Mouse (Mus musculus): ENCODE data around the gene Macf1.
A peak's percentile ranks its signal among the peaks of the same experiment; 100 is the strongest.
"Not testable (repeated sequence)": the region's sequence is repeated elsewhere in the genome, so short reads cannot be mapped to it uniquely, and the experiment has no call there.

Macf1 gene

GRCm38 (mm10) chr4:123342642-123343470, 341.3 kb downstream of the Macf1 start, which contains the start of gene Bmp8a:
Bmp8a (minus strand) TSS chr4:123343252.
- DNase-seq (ENCODE audit: low read depth): peak; percentile 59

GRCm38 (mm10) chr4:123342091-123342641, 342.0 kb downstream of the Macf1 start:
- DNase-seq (ENCODE audit: low read depth): peak; percentile 24

DNA sequence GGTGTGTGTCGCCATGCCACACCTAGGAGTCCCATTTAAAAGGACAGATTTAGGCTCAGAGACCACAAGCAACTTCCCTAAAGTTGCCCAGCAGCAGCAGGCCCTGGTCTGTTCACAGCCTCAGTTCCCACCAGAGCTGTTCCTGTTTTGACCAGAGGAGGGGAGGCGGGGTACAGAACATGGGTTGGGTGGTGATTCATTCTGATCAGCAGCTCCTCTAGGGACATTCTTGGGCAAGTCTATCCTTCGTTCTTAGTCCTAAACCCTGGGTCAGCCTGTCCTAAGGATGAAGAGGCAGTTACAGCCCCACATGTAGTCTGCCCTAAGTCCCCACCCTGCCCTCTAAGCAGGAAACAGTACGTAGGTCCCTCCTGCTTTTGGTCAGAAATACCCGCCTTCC, 343.9 kb downstream of the Macf1 start:
- DNase-seq (ENCODE audit: low read depth): no peak

DNA sequence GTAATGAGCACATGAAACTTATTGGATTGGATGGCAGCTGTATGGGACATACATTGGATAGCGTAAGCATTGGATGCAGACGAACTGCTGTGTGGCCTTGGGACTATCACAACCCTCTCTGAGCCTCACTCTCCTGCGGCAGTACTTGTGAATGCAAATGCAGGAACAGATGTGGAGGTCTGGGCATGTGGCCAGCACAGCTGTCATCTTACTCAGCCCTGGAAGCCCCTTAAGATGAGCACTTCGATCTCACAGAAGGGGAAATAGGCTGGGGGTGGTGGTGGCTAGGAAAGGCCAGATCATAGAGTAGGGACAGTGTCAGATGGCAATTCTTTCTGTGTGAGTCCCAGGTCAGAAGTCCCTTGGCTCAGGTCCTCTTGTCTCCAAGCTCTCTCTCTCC, 346.5 kb downstream of the Macf1 start:
- no peak for DNase-seq (ENCODE audit: low read depth)

DNA sequence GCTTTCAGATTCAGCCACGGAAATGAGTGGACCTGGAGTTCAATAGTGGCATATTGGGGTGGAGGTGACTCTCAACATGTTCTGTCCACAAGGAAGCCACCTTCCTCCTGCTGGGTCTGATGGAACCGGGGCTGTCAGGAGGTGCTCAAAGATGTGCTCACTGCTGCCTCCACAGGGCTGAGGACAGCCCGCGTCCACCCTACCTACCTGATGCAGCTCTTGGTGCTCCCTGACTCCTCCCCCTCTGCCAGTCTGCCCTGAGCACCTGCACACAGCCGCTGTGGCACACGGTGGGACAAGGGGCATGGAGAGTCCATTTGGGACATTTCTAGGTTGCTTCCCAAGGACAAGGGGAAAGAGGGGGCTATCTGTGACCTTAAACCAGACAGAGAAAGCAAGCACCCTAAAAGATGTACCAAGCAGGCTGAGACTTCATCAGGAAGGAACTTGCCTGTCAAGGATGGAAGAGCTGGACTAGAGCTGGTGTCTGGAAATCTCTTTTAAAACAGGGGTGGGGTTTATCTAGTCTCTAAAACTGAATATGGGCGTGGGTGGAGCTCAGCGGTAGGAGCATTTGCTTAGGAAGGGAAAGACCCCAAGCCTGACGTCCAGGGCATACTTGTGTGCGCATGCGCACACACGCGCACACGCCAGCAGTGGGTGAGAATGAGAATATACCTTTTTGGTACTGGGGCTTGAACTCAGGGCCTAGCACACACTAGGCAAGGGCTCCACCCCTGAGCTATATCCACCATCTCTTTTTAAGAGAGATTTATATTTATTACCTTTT, 348.2 kb downstream of the Macf1 start:
- DNase-seq (ENCODE audit: low read depth): no peak

GRCm38 (mm10) chr4:123335244-123335643, 348.9 kb downstream of the Macf1 start:
- not testable (repeated sequence) for DNase-seq (ENCODE audit: low read depth)

DNA sequence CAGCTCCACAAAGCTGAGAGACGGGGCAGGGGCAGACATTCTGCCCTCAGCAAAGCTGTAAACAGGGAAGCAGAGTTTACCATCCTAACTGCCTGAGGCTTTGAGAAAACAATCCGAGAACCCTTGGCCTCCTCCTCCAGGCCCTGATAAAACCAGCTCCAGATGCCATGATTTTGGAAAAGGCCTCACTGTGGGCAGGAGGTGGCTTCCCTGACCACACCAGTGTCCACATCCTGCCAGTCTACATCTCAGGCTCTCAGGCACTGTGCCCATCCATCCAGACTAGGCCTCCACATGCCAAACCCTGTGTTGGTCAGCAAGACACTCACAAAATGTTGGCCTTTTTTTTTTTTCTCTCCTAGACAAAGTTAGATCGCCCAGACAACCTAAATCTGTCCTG, 350.0 kb downstream of the Macf1 start:
- no peak for DNase-seq (ENCODE audit: low read depth)

- DNase-seq (ENCODE audit: low read depth): no peak
These were observed 351.0 kb downstream of the Macf1 start for GRCm38 (mm10) chr4:123333151-123333550.

DNA sequence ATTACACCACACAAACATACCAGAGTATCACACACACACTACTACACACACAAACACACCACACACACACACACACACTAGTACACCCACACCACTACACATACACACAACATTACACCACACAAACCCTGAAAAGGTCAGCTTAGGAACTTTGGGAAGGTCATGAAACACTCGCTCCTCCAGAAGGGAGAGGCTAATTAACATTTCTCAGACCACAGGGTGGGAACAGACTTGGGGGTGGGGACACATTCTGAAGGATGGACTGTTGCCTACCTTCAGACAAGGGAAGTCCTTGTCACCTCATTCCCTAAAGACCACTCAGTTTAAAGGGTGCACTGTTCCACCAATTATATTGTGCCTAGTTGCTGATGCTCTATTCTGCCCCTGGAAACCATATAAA, 352.2 kb downstream of the Macf1 start:
- not testable (repeated sequence) for DNase-seq (ENCODE audit: low read depth)

GRCm38 (mm10) chr4:123331326-123331725, 352.8 kb downstream of the Macf1 start:
- no peak for DNase-seq (ENCODE audit: low read depth)

DNA sequence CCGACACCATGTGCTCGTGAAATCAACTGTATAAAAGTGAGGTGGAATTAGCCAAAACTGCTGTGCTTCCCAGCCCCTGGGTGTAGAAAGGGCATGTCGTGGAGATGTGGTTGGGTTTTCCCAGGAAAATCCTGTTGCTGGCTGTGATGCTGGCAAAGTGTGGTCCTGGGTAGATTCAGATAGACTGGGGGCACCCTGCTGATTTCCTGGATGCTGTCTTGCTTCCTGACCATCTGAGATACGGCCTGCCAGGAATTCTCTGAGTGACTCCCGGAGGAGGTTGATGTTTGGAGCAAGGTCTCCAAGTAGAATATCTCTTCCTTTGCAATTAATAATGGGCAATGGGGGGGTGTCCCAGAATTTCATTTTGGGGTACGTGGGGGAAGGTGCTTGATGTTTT, 355.2 kb downstream of the Macf1 start:
- no peak for DNase-seq (ENCODE audit: low read depth)

DNA sequence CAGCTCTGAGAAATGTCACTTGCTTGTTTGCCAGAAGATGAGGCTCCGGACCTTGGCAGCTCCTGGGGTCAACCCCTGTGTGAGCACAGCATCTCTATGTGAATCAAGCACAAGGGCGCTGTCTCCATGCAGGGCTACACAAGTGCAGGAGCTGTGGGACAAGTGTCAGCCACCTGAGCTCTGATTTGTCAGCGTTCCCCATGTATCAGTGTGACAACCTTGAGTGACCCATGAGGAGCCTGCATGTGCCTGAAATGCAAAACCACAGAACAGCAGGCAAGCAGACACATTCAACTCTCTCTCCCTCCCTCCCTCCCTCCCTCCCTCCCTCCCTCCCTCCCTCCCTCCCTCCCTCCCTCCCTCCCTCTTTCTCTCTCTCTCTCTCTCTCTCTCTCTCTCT, 356.5 kb downstream of the Macf1 start:
- no peak for DNase-seq (ENCODE audit: low read depth)

GRCm38 (mm10) chr4:123326087-123326486, 358.1 kb downstream of the Macf1 start:
- DNase-seq (ENCODE audit: low read depth): no peak

DNA sequence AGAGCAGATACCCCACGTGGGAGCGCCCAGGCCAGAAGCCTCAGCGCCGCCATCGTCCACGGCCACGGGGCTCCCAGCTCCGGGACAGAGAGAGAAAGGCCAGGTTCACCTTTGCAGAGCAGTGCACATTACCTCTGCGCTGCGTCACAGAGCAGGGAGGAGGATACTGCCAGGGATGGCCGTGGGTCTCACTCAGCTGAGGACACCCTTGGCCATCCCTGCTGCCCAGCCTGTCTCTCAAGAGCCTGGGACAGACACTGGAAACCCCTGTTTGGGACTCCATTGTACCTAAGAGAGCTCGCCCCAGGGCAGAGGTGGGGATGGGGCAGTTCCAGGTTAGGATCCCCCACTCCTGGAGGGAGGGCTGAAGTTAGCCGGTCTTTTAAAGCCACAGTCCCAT, 360.6 kb downstream of the Macf1 start, which contains the start of gene Oxct2a:
TSS of gene Oxct2a (minus strand) at position 101 of the 400 bp plus-strand sequence.
- no peak for DNase-seq (ENCODE audit: low read depth)

DNA sequence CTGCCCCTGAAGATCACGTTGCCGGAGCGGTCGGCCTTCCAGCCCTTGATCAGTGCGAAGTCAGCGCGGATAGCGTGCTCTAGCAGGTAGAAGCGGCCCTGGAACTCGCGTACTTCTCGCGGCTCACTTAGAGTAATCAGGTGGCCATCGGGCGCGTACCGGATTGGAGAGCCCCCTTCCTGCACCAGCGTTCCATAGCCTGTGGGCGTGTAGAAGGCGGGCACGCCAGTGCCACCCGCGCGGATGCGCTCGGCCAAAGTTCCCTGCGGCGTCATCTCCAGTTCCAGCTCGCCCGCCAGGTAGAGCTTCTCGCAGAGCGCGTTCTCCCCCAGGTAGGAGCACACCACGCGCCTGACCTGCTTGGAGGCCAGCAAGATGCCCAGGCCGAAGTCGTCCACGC, 361.2 kb downstream of the Macf1 start:
- not testable (repeated sequence) for DNase-seq (ENCODE audit: low read depth)

- no peak for DNase-seq (ENCODE audit: low read depth)
These were observed 369.7 kb downstream of the Macf1 start for GRCm38 (mm10) chr4:123314497-123314896.

DNA sequence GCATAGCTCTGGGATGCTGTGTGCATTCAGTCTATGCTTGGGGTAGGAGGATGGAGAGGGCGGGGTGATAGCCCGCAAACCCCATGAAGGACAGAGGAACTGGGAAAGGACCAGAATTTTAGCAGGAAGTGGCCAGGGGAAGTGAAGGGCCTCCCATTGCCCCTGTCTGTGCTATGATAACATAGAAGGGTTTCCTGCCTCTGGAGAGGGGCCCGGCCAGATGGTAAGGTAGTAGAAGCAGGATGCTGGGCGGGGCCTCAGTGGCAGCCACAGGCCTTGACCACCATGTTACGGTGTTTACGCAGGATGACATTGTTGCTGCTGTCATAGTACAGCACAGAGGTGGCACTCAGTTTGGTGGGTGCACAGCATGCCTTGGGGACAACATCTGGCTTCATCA, 371.1 kb downstream of the Macf1 start:
- no peak for DNase-seq (ENCODE audit: low read depth)

- DNase-seq (ENCODE audit: low read depth): no peak
These were observed 372.3 kb downstream of the Macf1 start for GRCm38 (mm10) chr4:123311845-123312244.

DNA sequence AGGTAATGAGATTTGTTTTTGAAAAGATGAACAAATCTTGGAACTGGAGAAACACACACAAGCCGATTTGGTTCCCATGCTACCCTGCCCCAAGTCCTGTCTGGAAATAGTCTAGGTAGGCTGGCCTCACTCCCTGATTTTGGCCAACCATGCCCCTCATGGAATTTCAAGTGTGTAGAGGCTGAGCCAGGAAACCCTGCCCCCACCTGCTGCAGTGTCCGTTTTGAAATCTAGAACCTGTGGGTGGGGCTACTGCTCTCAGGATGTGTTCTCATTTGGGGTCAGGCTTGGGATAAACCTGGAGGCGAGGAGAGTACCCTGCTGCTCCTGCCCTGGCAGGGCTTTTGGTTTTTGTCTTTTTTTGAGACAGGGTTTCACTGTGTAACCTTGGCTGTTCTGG, 375.9 kb downstream of the Macf1 start:
- DNase-seq (ENCODE audit: low read depth): no peak

DNA sequence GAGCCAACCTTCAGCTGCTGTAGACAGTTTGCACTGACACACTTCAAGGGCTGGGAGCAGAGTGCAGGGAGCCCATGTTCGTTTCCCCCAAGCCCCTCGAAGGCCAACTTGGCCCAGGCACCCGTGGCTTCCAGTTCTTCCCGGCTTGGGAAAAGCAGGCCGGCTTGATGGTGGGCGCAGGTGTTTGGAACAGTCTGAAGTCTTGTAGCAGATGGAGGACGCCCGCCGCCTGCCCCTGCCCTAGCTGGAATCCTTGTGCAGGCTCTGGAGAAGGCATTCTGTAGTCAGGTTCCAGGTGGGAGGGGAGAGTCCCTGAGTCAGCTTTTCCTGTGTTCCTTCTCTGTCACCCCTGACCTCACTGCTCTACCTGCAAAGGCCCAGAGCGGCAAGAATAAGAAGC, 377.2 kb downstream of the Macf1 start:
- no peak for DNase-seq (ENCODE audit: low read depth)

DNA sequence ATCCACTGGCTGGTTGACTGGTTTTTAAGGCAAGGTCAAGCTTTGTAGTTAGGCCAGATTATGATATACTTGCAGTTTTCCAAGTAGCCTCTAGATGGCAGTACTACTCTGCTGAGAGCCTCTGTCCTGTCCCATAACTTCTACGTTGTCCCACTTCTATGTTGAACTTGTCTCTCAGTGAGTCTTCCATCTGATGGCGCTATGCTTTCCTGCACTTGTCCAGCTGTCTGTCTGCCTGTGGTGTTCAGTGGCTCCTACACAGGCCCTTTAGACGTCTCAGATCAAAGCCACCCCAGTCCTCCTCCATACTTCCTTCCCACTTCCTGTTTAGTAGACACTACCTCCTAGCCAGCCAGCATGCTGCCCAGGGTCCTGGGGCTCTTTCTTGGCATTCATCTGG, 378.4 kb downstream of the Macf1 start:
- peak; percentile 71 for DNase-seq (ENCODE audit: low read depth)
